Mouse (Mus musculus) embryonic facial prominence, embryonic 10.5 days (tissue): ENCODE measurements around the gene Slc1a5. TPM values are rescaled to one million over a fixed set of nuclear protein-coding genes. Genes with fewer than 3 reads are reported as not detected.

ENCODE experiments used
- DNase-seq: peaks from one replicate; pipeline ENCODE4 v3.0.0-alpha.2; 2017; ENCODE audit warnings: low spot score
- H3K27ac ChIP-seq: fragments of 300-500 bp; sonication (generic); replicated peaks from 2 replicates; pipeline ENCODE4 v1.5.1; 2016; ENCODE audit warnings: mild to moderate bottlenecking
- H3K27me3 ChIP-seq: fragments of 300-500 bp; sonication (generic); replicated peaks from 2 replicates; pipeline ENCODE4 v1.6.1; 2016; ENCODE audit warnings: low read depth, mild to moderate bottlenecking; ENCODE audit not compliant: poor library complexity, severe bottlenecking
- H3K36me3 ChIP-seq: fragments of 300-500 bp; sonication (generic); replicated peaks from 2 replicates; pipeline ENCODE4 v1.6.1; 2016; ENCODE audit warnings: mild to moderate bottlenecking, moderate library complexity
- H3K4me1 ChIP-seq: fragments of 300-500 bp; sonication (generic); 2 replicates; pipeline ENCODE4 v1.6.1; 2016
- H3K4me3 ChIP-seq: fragments of 300-500 bp; sonication (generic); 2 replicates; pipeline ENCODE4 v1.5.1; 2016; ENCODE audit warnings: mild to moderate bottlenecking, moderate library complexity
- H3K9me3 ChIP-seq: fragments of 300-500 bp; sonication (generic); 2 replicates; pipeline ENCODE4 v1.6.1; 2016; ENCODE audit warnings: mild to moderate bottlenecking
- WGBS: fragments of 180-500 bp; shearing (Covaris S2); methylation state at CpG from one replicate; pipeline ENCODE4 v1.1.7; 2016; 5-methylcytosine and 5-hydroxymethylcytosine counted together
- polyA plus RNA-seq: library from polyadenylated mRNA; unstranded; fragments of >200 nt; fragmentation: Nextera tagmentation; extraction: Ambion mirVana; gene quantifications from 2 replicates; pipeline ENCODE4 v1.2.1, GENCODE M21; 2016

Slc1a5 gene
- polyA plus RNA-seq, 1 experiment from 2014 or later = 37.3 TPM

DNA sequence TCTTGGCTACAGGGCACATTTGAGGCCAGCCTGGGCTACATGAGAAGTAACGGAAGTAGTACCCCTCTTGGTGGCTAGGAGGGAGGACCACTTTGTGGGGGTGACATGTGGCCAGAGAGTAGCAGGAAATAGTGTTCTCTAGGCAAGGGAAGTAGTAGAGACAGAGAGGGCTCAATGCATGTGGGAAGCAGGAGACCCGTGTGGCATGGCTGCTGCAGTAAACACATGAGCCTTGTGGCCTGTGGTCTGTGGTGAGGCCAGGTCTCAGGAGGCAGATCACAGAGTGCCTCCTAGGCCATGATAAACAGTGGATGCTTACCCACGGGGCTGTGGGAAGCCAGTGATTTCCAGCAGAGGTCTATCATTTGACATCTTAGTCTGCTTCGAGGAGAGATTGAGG lies 46.1 kb downstream of the Slc1a5 start:
- H3K27ac ChIP-seq = no peak overlapping the region
- H3K36me3 ChIP-seq = peaks cover 100% of the 10 kb centered on the region
- peaks cover 16% of the 10 kb centered on the region for H3K4me1 ChIP-seq
- no peak for DNase-seq
- no peaks in the 10 kb centered on the region for H3K9me3 ChIP-seq
- WGBS = 85% methylated on average over 4 of the region's 4 CpGs
- H3K27me3 ChIP-seq = no peaks in the 10 kb centered on the region
- no peak overlapping the region for H3K4me3 ChIP-seq

- no peak for DNase-seq
- Histone ChIP-seq H3K36me3 (peaks cover 100% of the 10 kb centered on the region), H3K27me3 (no peaks in the 10 kb centered on the region), H3K4me1 (peaks cover 9% of the 10 kb centered on the region), H3K27ac (no peak overlapping the region), H3K4me3 (no peak overlapping the region), H3K9me3 (no peaks in the 10 kb centered on the region)
- WGBS = 87% methylated on average over 9 of the region's 9 CpGs
These were observed 49.3 kb downstream of the Slc1a5 start for GRCm38 (mm10) chr7:16830449-16830848.

- Histone ChIP-seq H3K9me3 (no peaks in the 10 kb centered on the region), H3K4me3 (0 out of 2 replicates have a peak overlapping the region, but pooled peaks have one; percentile 4), H3K27ac (no peak overlapping the region), H3K36me3 (peaks cover 84% of the 10 kb centered on the region), H3K27me3 (no peaks in the 10 kb centered on the region), H3K4me1 (peaks cover 24% of the 10 kb centered on the region)
- 94% methylated on average over 18 of the region's 18 CpGs for WGBS
- DNase-seq = no peak
These were observed 57.0 kb downstream of the Slc1a5 start for GRCm38 (mm10) chr7:16837916-16838803.

DNA sequence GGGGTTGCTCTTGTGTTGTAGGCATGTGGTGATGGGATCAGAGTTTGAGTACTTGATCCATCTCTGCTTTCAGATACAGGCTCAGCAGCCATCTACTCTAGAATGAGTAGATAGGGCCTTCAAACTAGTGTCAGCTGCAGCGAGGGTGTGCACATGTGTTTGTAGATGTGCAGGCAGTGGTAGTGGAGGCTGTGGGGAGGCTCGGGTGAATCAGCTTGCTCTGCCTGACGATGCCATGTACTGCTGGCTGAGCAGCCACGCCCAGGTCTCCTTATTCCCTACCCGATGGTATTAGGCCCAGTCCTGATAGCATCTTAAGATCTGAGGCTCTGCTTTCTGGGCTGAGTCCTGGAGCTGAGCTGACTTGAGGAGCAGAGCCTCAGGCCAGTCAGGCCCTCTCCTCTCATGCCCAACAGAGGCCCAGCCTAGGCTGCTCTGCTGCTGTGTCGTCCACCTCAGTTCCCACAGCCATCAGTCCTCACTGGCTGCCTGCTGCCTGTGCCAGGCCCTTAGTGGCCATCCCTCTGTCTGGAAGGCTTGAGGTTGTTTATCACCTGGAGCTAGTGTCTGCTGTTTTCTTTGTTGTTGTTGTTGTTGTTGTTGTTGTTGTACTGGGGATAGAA lies 57.8 kb downstream of the Slc1a5 start:
- Histone ChIP-seq H3K4me3 (no peak overlapping the region), H3K36me3 (peaks cover 77% of the 10 kb centered on the region), H3K27me3 (no peaks in the 10 kb centered on the region), H3K4me1 (peaks cover 32% of the 10 kb centered on the region), H3K9me3 (no peaks in the 10 kb centered on the region), H3K27ac (no peak overlapping the region)
- DNase-seq = no peak
- 87% methylated on average over 6 of the region's 6 CpGs for WGBS

DNA sequence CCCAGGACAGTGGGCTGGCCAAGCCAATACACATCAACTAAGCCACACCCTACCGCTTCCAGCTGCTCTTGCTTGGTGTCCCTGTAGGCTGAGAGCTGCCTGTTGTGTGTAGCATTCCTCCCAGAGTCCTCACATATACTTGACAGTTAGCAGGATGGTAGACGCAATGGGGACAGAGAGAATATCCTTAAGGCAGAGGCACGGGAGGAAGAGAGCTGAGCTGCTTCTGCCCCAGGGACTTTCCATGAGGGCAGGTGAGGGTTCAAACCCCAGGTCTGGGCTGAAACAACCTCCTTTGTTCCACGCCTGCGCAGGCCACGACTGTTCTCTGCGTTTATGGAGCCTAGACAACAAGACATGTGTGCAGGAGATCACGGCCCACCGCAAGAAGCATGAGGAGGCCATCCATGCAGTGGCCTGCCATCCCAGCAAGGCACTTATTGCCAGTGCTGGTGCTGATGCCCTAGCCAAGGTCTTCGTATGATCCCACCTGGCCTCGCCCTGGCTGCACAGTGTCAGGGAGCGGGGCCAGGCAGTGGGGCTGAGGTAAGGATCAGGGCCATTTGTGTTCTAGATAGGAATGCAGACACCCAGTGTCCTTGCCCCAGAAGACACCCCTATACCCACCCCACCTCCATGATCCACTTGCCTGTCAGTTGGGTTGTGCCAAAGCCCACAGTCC lies 58.4 kb downstream of the Slc1a5 start:
- H3K36me3 ChIP-seq = peaks cover 70% of the 10 kb centered on the region
- H3K27me3 ChIP-seq = no peaks in the 10 kb centered on the region
- no peak for DNase-seq
- no peak overlapping the region for H3K4me3 ChIP-seq
- H3K27ac ChIP-seq = no peak overlapping the region
- peaks cover 38% of the 10 kb centered on the region for H3K4me1 ChIP-seq
- no peaks in the 10 kb centered on the region for H3K9me3 ChIP-seq
- 93% methylated on average over 12 of the region's 12 CpGs for WGBS

GRCm38 (mm10) chr7:16840109-16840491 lies 59.0 kb downstream of the Slc1a5 start:
- DNase-seq = no peak
- peaks cover 65% of the 10 kb centered on the region for H3K36me3 ChIP-seq
- 88% methylated on average over 2 of the region's 2 CpGs for WGBS

GRCm38 (mm10) chr7:16841078-16841477 lies 59.9 kb downstream of the Slc1a5 start:
- H3K4me3 ChIP-seq = no peak overlapping the region
- peaks cover 63% of the 10 kb centered on the region for H3K36me3 ChIP-seq
- DNase-seq = no peak
- no peak overlapping the region for H3K27ac ChIP-seq
- no peaks in the 10 kb centered on the region for H3K9me3 ChIP-seq
- H3K27me3 ChIP-seq = no peaks in the 10 kb centered on the region
- H3K4me1 ChIP-seq = peaks cover 53% of the 10 kb centered on the region
- WGBS = 78% methylated on average over 4 of the region's 4 CpGs

More at GRCm38 (mm10) chr7:16840109-16840491, 59.0 kb downstream of the Slc1a5 start:
- Histone ChIP-seq H3K4me1 (peaks cover 43% of the 10 kb centered on the region), H3K4me3 (no peak overlapping the region), H3K27ac (no peak overlapping the region), H3K9me3 (no peaks in the 10 kb centered on the region), H3K27me3 (no peaks in the 10 kb centered on the region)

- Histone ChIP-seq H3K4me3 (peak overlapping the region; percentile 72), H3K27me3 (no peaks in the 10 kb centered on the region), H3K27ac (peak overlapping the region; percentile 85), H3K9me3 (no peaks in the 10 kb centered on the region), H3K4me1 (peaks cover 53% of the 10 kb centered on the region), H3K36me3 (peaks cover 57% of the 10 kb centered on the region)
- no peak for DNase-seq
- 52% methylated on average over 11 of the region's 11 CpGs for WGBS
These were observed 60.7 kb downstream of the Slc1a5 start for GRCm38 (mm10) chr7:16841561-16842560.

DNA sequence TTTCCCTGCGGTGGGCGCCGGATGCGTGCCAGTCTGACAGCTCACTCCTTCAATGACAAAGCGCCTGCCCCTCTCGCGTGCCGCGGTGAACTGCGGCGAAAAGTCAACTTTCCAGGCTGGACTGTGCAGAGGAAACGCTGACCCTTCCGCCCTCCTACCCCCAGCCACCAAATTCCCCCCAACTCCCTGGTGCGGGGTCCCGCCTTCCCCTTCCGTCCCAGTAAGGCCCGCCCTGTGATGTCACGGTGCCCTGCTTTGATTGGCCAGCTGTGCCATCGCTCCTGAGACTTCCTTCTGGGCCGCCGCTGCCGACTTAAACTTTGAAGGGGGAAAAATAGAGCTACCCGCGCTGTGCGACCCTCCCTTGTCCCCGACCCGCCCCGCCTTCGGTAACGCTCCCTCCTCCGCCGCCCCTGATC lies 61.5 kb downstream of the Slc1a5 start, which contains the start of gene Prkd2:
Prkd2 (plus strand) TSS at position 258 of the 419 bp plus-strand sequence.
- WGBS = under 1% methylated on average over 32 of the region's 32 CpGs
- H3K36me3 ChIP-seq = peaks cover 57% of the 10 kb centered on the region

GRCm38 (mm10) chr7:16843441-16844171 lies 62.5 kb downstream of the Slc1a5 start:
- 3% methylated on average over 33 of the region's 33 CpGs for WGBS
- DNase-seq = peak; percentile 50
- H3K4me1 ChIP-seq = peaks cover 55% of the 10 kb centered on the region
- H3K4me3 ChIP-seq = peak overlapping the region; percentile 72
- H3K27me3 ChIP-seq = no peaks in the 10 kb centered on the region
- H3K9me3 ChIP-seq = no peaks in the 10 kb centered on the region
- peak overlapping the region; percentile 85 for H3K27ac ChIP-seq
- peaks cover 51% of the 10 kb centered on the region for H3K36me3 ChIP-seq

More for the DNA sequence above, 61.5 kb downstream of the Slc1a5 start, which contains the start of gene Prkd2:
- DNase-seq = peak; percentile 93
- H3K27ac ChIP-seq = peak within 1 kb of the TSS; percentile 85
- peak within 1 kb of the TSS; percentile 72 for H3K4me3 ChIP-seq
- H3K27me3 ChIP-seq = no peaks in the 10 kb centered on the region
- H3K4me1 ChIP-seq = peaks cover 53% of the 10 kb centered on the region
- H3K9me3 ChIP-seq = no peaks in the 10 kb centered on the region

DNA sequence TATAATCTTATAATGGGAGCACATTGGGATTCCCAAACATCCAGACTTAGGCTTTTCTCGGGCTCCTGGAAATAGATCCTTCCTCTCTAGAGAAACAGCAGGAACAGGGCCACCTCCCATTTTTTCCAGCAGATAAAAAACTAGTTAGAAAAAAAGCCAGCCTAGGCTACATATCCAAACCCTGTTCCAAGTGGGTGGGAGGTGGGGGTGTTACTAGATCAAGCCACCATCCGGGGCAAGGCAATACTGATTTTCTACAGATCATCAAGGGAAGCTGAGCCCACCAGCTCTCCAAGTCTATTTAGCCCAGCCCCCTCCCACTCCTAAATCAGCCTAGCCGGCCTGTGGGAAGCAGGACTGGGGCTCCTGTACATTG lies 63.5 kb downstream of the Slc1a5 start:
- peaks cover 51% of the 10 kb centered on the region for H3K36me3 ChIP-seq
- H3K4me3 ChIP-seq = peak overlapping the region; percentile 72; the same call in 1 of the 2 replicates
- H3K9me3 ChIP-seq = no peaks in the 10 kb centered on the region
- peak overlapping the region; percentile 51 for H3K27ac ChIP-seq
- peaks cover 58% of the 10 kb centered on the region for H3K4me1 ChIP-seq
- no peak for DNase-seq
- H3K27me3 ChIP-seq = no peaks in the 10 kb centered on the region
- 70% methylated on average over 3 of the region's 3 CpGs for WGBS
